Mouse (Mus musculus) left cerebral cortex, adult 9 months (tissue): Measurements from ENCODE around the gene Tmtc1.

Experiments used
- DNase-seq, 2 experiments: peaks; one replicate each; pipeline ENCODE4 v3.0.0; 2022; ENCODE audit warnings: low spot score in 2 of 2

The Tmtc1 gene

GRCm38 (mm10) chr6:148443726-148444701, at the start of gene Tmtc1:
Gene Tmtc1, minus strand, starts transcription at chr6:148444389.
- peak in 1 of 2 experiments; percentile 55 for DNase-seq

DNA sequence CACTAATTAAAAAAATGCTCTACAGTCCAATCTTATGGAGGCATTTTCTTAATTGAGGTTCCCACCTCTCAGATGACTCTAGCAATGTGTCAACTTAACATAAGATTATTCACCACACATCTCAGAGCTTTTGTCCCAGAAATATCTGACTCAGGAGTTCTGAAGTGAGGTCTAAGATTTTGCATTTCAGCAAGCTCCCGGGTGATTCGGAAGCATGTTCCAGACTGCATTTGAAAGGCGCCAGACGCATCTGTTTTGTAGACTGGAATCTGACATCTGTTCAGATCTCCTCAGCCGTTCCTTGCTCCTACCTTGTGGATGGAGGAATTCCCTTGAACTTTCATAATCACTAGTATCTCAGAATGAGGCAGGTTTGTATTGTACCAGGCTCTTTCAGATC, 47.7 kb upstream of the Tmtc1 start:
- DNase-seq: no peak

DNA sequence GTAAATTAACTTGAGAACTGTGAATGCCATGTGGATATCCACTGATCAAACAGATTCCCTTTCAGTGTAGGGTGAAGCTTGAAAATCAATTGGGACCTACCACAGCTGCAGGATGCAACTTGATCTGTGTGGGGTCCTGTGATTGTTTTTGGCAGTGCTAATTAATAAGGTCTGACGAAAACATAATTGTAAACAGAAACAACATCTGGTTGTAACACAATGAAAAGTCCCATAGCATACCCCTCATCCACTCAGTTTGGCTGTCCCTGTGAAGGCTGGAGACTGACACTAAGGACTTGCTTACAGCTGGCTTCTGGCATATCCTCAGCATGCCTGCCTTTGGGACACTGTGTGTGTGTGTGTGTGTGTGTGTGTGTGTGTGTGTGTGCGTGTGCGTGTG, 42.6 kb upstream of the Tmtc1 start:
- no peak for DNase-seq

- no peak for DNase-seq
Measured at GRCm38 (mm10) chr6:148481894-148482293, 37.7 kb upstream of the Tmtc1 start.

DNA sequence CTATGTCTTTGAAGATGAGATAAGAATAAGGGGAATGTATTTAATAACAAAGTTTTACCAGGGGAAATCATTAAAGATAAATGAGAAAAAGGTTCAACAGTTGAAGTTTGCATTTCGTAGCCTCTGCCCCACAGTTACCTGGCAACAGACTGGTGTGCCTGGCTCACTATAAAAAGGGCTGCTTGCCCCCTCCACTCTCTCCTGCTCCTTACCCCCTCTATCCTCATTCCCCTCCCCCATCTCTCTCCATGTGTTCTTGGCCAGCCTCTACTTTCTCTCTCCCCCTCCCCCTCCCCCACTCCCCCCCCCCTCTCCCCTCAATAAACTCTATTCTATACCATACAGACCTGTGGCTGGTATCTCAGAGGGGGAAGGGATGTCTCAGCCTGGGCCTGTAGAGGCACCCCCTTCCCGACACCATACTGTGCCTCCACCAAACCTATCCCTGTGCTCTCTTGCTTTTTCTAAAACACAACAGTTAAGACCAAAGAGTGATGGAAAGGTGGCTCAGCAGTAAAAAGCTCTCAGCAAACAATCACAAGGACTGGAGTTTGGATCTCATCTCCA, 35.6 kb upstream of the Tmtc1 start:
- no peak for DNase-seq

DNA sequence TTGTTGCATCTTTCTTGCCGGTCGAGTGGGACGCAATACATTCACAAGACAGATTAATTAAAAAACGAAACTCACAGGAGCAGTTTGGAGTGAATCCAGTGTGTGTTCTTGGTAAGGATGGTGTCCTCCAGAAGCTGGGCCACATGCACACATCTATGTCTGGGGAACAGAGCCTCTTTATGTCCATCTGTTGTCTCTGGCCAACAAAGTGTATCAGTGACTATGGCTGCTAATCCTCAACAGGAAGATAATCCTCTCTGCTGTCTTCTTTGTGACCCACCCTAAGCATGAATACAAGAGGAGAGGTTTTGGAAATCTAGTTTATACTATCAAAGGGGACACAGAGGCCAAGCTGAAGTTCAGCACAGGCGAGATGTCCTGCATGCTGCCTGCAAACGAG, 34.2 kb upstream of the Tmtc1 start:
- DNase-seq: no peak

- no peak for DNase-seq
Measured at GRCm38 (mm10) chr6:148472289-148472688, 28.1 kb upstream of the Tmtc1 start.

GRCm38 (mm10) chr6:148467924-148468389, 23.8 kb upstream of the Tmtc1 start:
- DNase-seq: no peak

GRCm38 (mm10) chr6:148467170-148467921, 23.2 kb upstream of the Tmtc1 start:
- DNase-seq: no peak

DNA sequence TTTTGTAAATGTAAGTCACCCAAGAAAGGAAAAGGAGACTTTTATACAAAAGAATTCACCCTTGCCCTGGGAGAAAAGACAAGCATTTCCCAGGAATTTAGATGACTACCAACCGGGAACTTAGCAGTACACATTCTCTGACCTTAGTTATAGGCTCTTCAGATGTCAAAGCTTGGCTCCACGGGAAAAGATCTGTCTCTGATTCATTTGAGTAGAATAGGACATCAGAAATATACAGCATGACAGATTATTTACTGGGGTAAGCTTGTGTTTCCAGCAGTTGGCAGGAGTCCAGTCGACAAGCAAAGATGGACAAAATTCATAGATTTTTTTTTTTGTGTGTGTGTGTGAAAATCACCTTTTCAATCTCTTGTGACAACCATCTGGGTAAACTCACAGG, 15.4 kb upstream of the Tmtc1 start:
- DNase-seq: no peak

- DNase-seq: no peak
Measured at GRCm38 (mm10) chr6:148455470-148455869, 11.3 kb upstream of the Tmtc1 start.

- DNase-seq: no peak
Measured at GRCm38 (mm10) chr6:148454740-148455139, 10.6 kb upstream of the Tmtc1 start.

- DNase-seq: no peak
Measured at GRCm38 (mm10) chr6:148448151-148448550, 4.0 kb upstream of the Tmtc1 start.

DNA sequence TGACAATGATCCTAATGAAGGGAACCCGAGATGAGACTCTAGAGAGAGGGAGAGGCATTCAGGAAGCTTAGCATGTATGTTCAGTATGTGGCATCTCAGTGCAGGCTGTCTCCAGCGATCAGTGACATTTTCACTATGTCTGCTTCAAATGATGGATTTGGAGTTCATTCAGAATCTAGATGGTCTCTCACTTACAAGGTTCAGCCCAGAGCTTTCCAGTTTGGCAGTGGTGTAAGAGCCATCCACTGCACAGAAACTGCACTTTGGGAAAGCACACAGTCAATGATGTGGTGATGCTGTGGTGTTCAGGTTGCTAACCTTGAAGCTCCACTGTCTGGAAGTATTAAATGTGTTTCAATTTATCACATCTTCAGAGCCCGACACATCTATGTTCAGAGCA, 1.9 kb upstream of the Tmtc1 start:
- DNase-seq: no peak

- DNase-seq: no peak
Measured at GRCm38 (mm10) chr6:148444796-148445195, 607 bp upstream of the Tmtc1 start.

- DNase-seq: peak in 1 of 2 experiments; percentile 12
Measured at GRCm38 (mm10) chr6:148443291-148443725, 881 bp downstream of the Tmtc1 start.

GRCm38 (mm10) chr6:148442671-148443290, 1.4 kb downstream of the Tmtc1 start:
- peak in 1 of 2 experiments; percentile 32 for DNase-seq

GRCm38 (mm10) chr6:148441871-148442270, 2.3 kb downstream of the Tmtc1 start:
- DNase-seq: no peak

DNA sequence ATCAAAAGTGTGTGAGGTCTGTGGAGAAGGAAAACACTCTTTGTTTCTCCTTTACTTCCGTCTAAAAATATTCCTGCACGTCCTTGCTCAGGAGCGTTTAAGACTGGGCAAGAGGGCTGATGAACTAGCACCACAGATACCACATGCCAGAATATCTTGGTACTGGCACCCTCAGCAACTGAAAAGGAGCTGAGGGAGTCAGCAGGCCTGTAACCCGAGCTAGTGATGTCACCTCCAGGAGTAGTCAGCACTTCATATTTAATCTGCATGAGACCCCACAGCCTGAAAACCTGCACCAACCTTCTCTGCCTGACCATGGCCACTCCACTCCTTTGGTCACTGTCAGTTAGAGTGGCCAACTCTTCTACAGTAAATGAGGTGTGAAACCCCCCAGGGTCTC, 5.1 kb downstream of the Tmtc1 start:
- no peak for DNase-seq

- no peak for DNase-seq
Measured at GRCm38 (mm10) chr6:148437565-148437964, 6.6 kb downstream of the Tmtc1 start.

DNA sequence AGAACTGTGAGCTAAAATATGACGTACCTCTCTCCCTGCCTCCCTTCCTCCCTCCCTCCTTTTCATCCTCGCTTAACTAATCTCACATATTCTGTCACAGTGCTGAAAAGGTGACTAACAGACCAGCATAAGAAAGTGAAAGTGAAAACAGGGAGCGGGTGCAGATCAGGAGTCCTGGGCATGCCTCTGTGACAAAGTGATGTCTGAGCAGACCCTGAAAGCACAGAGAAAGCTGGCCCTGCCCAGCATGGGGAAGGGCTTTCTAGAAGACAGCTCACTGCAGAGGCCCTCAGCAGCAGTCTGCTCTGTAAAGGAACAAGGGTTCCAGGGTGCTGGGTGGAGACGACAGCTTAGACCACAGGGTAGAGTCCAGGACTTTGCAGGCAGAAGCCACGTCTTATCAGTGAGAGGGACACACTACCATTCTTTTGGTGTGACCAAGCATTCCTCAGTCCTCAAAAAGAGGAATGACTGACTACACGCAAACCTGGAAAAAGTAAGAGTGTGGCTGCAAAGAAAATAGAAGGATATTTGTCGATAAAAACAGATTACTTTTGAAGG, 7.7 kb downstream of the Tmtc1 start:
- no peak for DNase-seq
